Mouse (Mus musculus) liver, adult 2 months (tissue): ENCODE data around the gene Bsx.

Experiments used
- CTCF ChIP-seq: fragments of 200-500 bp; IDR thresholded peaks from 2 replicates; pipeline ENCODE4 v1.5.1; 2011; ENCODE audit warnings: low read depth, low read length, control low read depth
- POLR2A ChIP-seq: fragments of 200-500 bp; IDR thresholded peaks from 2 replicates; pipeline ENCODE4 v1.6.1; 2011; ENCODE audit warnings: low read length, control low read depth; ENCODE audit not compliant: insufficient read depth; ENCODE audit errors: extremely low read depth

- TF ChIP-seq CTCF = no peak
- TF ChIP-seq POLR2A = no peak
Observed at GRCm38 (mm10) chr9:40908915-40909314, 35.0 kb downstream of the Bsx start.
